Mouse (Mus musculus) intestine, embryonic 14.5 days (tissue): ENCODE results near the gene Faap20. TPM values are rescaled to one million over a fixed set of nuclear protein-coding genes. Genes with fewer than 3 reads are reported as not detected.

Experiments
- ATAC-seq: fragments of 200-750 bp; cut with Nextera tagmentation; replicated peaks from 2 replicates; pipeline ENCODE4 v1.8.0; 2017; ENCODE audit warnings: low read depth, moderate number of reproducible peaks, moderate TSS enrichment, moderate library complexity; ENCODE audit not compliant: low FRiP score, low TSS enrichment
- DNase-seq: peaks from one replicate; pipeline ENCODE4 v3.0.0-alpha.2; 2018; ENCODE audit warnings: low spot score
- H3K27ac ChIP-seq: fragments of 300-500 bp; sonication (generic); 2 replicates; pipeline ENCODE4 v1.5.1; 2014; ENCODE audit warnings: low read depth, mild to moderate bottlenecking, control low read depth
- H3K27me3 ChIP-seq: fragments of 300-500 bp; sonication (generic); replicated peaks from 2 replicates; pipeline ENCODE4 v1.6.1; 2014; ENCODE audit warnings: low read length, control low read depth; ENCODE audit not compliant: control insufficient read depth, insufficient read depth
- H3K36me3 ChIP-seq: fragments of 300-500 bp; sonication (generic); 2 replicates; pipeline ENCODE4 v1.6.1; 2014; ENCODE audit warnings: low read length, control low read depth; ENCODE audit not compliant: control insufficient read depth, insufficient read depth
- H3K4me1 ChIP-seq: fragments of 300-500 bp; sonication (generic); replicated peaks from 2 replicates; pipeline ENCODE4 v1.6.1; 2014; ENCODE audit warnings: low read length, control low read depth, mixed read lengths; ENCODE audit not compliant: control insufficient read depth, insufficient read depth
- H3K4me2 ChIP-seq: fragments of 300-500 bp; sonication (generic); 2 replicates; pipeline ENCODE4 v1.6.1; 2014; ENCODE audit warnings: low read length
- H3K4me3 ChIP-seq: fragments of 300-500 bp; sonication (generic); 2 replicates; pipeline ENCODE4 v1.5.1; 2014; ENCODE audit warnings: low read depth, low read length, control low read depth, mixed read lengths
- H3K9ac ChIP-seq: fragments of 300-500 bp; sonication (generic); 2 replicates; pipeline ENCODE4 v1.6.1; 2014; ENCODE audit warnings: mild to moderate bottlenecking, low read length
- H3K9me3 ChIP-seq: fragments of 300-500 bp; sonication (generic); 2 replicates; pipeline ENCODE4 v1.6.1; 2016; ENCODE audit warnings: low read length, control low read depth; ENCODE audit not compliant: control insufficient read depth
- WGBS: fragments of 180-500 bp; shearing (Covaris S2); extraction: QIAGEN DNeasy Blood & Tissue Kit; methylation state at CpG from one replicate; pipeline ENCODE4 v1.1.7; 2014; 5-methylcytosine and 5-hydroxymethylcytosine counted together
- polyA plus RNA-seq: library from polyadenylated mRNA; unstranded; fragments of >200 nt; fragmentation: Nextera tagmentation; extraction: Ambion mirVana; gene quantifications from 2 replicates; pipeline ENCODE4 v1.2.1, GENCODE M21; 2014

Faap20 gene
- polyA plus RNA-seq, 1 experiment from 2014 or later = 81.2 TPM

GRCm38 (mm10) chr4:155209494-155209893 is 40.1 kb upstream of the Faap20 start:
- peaks cover 11% of the 10 kb centered on the region; the same call in 1 of the 2 replicates for H3K36me3 ChIP-seq
- peaks cover 50% of the 10 kb centered on the region for H3K4me1 ChIP-seq
- 91% methylated on average over 5 of the region's 5 CpGs for WGBS
- no peak overlapping the region for H3K4me3 ChIP-seq
- no peak overlapping the region for H3K27ac ChIP-seq
- no peaks in the 10 kb centered on the region for H3K9me3 ChIP-seq
- ATAC-seq (no peak), DNase-seq (no peak)
- no peak overlapping the region for H3K9ac ChIP-seq
- H3K4me2 ChIP-seq = no peak overlapping the region
- H3K27me3 ChIP-seq = no peaks in the 10 kb centered on the region

GRCm38 (mm10) chr4:155213052-155213751 is 36.4 kb upstream of the Faap20 start:
- Histone ChIP-seq H3K36me3 (peaks cover 16% of the 10 kb centered on the region; the same call in 1 of the 2 replicates), H3K9me3 (no peaks in the 10 kb centered on the region), H3K27me3 (no peaks in the 10 kb centered on the region), H3K4me2 (0 out of 2 replicates have a peak overlapping the region, but pooled peaks have one; percentile 15), H3K4me3 (no peak overlapping the region), H3K27ac (no peak overlapping the region), H3K4me1 (peaks cover 62% of the 10 kb centered on the region), H3K9ac (no peak overlapping the region)
- DNase-seq (no peak), ATAC-seq (0 out of 2 replicates have a peak, but pooled peaks have one; percentile 7)
- WGBS = 60% methylated on average over 9 of the region's 9 CpGs

GRCm38 (mm10) chr4:155213752-155214054 is 35.9 kb upstream of the Faap20 start:
- no peak overlapping the region for H3K9ac ChIP-seq
- H3K36me3 ChIP-seq = peaks cover 16% of the 10 kb centered on the region; the same call in 1 of the 2 replicates
- ATAC-seq = peak; percentile 46; the same call in 1 of the 2 replicates
- no peak for DNase-seq
- H3K9me3 ChIP-seq = no peaks in the 10 kb centered on the region
- WGBS = 67% methylated on average over 6 of the region's 6 CpGs
- peaks cover 62% of the 10 kb centered on the region for H3K4me1 ChIP-seq
- no peaks in the 10 kb centered on the region for H3K27me3 ChIP-seq
- no peak overlapping the region for H3K4me3 ChIP-seq
- no peak overlapping the region for H3K27ac ChIP-seq
- 0 out of 2 replicates have a peak overlapping the region, but pooled peaks have one; percentile 15 for H3K4me2 ChIP-seq

GRCm38 (mm10) chr4:155214188-155214587 is 35.4 kb upstream of the Faap20 start:
- H3K9me3 ChIP-seq = no peaks in the 10 kb centered on the region
- H3K4me1 ChIP-seq = peaks cover 62% of the 10 kb centered on the region
- peaks cover 16% of the 10 kb centered on the region; the same call in 1 of the 2 replicates for H3K36me3 ChIP-seq
- DNase-seq = no peak
- no peaks in the 10 kb centered on the region for H3K27me3 ChIP-seq
- peak overlapping the region; percentile 15; the same call in 1 of the 2 replicates for H3K4me2 ChIP-seq
- H3K27ac ChIP-seq = no peak overlapping the region
- 70% methylated on average over 6 of the region's 6 CpGs for WGBS
- no peak overlapping the region for H3K4me3 ChIP-seq
- H3K9ac ChIP-seq = no peak overlapping the region
- no peak for ATAC-seq

GRCm38 (mm10) chr4:155214793-155215192 is 34.8 kb upstream of the Faap20 start:
- no peaks in the 10 kb centered on the region for H3K27me3 ChIP-seq
- no peak overlapping the region for H3K4me2 ChIP-seq
- DNase-seq = no peak
- 72% methylated on average over 10 of the region's 10 CpGs for WGBS
- ATAC-seq = no peak
- H3K4me3 ChIP-seq = no peak overlapping the region
- peaks cover 16% of the 10 kb centered on the region; the same call in 1 of the 2 replicates for H3K36me3 ChIP-seq
- H3K9ac ChIP-seq = no peak overlapping the region
- no peaks in the 10 kb centered on the region for H3K9me3 ChIP-seq
- H3K4me1 ChIP-seq = peaks cover 64% of the 10 kb centered on the region
- no peak overlapping the region for H3K27ac ChIP-seq

GRCm38 (mm10) chr4:155215203-155215602 is 34.4 kb upstream of the Faap20 start:
- H3K27me3 ChIP-seq = no peaks in the 10 kb centered on the region
- 66% methylated on average over 9 of the region's 9 CpGs for WGBS
- peaks cover 68% of the 10 kb centered on the region for H3K4me1 ChIP-seq
- no peak overlapping the region for H3K9ac ChIP-seq
- no peak overlapping the region for H3K27ac ChIP-seq
- ATAC-seq (no peak; the same call in 1 of the 2 replicates), DNase-seq (no peak)
- H3K9me3 ChIP-seq = no peaks in the 10 kb centered on the region
- peaks cover 16% of the 10 kb centered on the region; the same call in 1 of the 2 replicates for H3K36me3 ChIP-seq
- H3K4me2 ChIP-seq = no peak overlapping the region
- no peak overlapping the region for H3K4me3 ChIP-seq

- no peak overlapping the region for H3K4me3 ChIP-seq
- WGBS = 60% methylated on average over 12 of the region's 12 CpGs
- H3K4me1 ChIP-seq = peaks cover 70% of the 10 kb centered on the region
- no peaks in the 10 kb centered on the region for H3K27me3 ChIP-seq
- H3K4me2 ChIP-seq = no peak overlapping the region
- H3K9me3 ChIP-seq = no peaks in the 10 kb centered on the region
- H3K9ac ChIP-seq = no peak overlapping the region
- DNase-seq (no peak), ATAC-seq (no peak; the same call in 1 of the 2 replicates)
- H3K27ac ChIP-seq = peak overlapping the region; percentile 11; the same call in 1 of the 2 replicates
- peaks cover 9% of the 10 kb centered on the region; the same call in 1 of the 2 replicates for H3K36me3 ChIP-seq
These were observed 33.6 kb upstream of the Faap20 start for GRCm38 (mm10) chr4:155215773-155216630.

GRCm38 (mm10) chr4:155217241-155218103 is 32.1 kb upstream of the Faap20 start:
- Histone ChIP-seq H3K4me3 (no peak overlapping the region), H3K9me3 (no peaks in the 10 kb centered on the region), H3K9ac (no peak overlapping the region), H3K4me2 (peak overlapping the region; percentile 99), H3K27me3 (no peaks in the 10 kb centered on the region), H3K36me3 (peaks cover 5% of the 10 kb centered on the region; the same call in 1 of the 2 replicates), H3K4me1 (peaks cover 70% of the 10 kb centered on the region), H3K27ac (no peak overlapping the region)
- DNase-seq = no peak
- no peak for ATAC-seq
- WGBS = 43% methylated on average over 12 of the region's 12 CpGs
